Mouse (Mus musculus): ENCODE data around the gene Bach2.
A peak's percentile ranks its signal among the peaks of the same experiment; 100 is the strongest.

Gene Bach2

DNA sequence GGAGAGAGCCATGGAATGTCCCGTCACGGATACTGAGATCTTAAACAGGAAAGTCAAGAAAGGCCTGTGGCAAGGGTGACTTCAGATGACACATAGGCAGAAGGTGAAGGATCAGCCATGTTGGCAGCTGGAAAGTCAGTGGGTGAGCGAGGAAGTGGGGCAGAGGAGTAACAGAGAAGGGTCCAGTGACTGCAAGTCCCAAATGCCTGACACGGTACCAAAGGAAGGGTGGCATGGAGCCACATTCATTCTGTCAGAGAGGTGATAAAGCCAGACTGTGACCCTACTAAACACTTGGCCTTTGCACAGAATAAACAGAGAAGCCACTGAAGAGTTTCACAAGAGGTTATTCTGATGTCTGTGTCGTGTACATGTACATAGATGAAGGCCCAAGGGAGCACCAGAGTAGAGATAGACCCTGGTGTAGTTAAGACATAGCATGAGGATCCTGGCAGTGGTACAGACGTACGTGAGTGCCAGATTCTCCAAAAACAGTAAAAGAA, 267.8 kb downstream of the Bach2 start:
- no peak for DNase-seq

GRCm38 (mm10) chr4:32507041-32507440, 268.4 kb downstream of the Bach2 start:
- no peak for DNase-seq

DNA sequence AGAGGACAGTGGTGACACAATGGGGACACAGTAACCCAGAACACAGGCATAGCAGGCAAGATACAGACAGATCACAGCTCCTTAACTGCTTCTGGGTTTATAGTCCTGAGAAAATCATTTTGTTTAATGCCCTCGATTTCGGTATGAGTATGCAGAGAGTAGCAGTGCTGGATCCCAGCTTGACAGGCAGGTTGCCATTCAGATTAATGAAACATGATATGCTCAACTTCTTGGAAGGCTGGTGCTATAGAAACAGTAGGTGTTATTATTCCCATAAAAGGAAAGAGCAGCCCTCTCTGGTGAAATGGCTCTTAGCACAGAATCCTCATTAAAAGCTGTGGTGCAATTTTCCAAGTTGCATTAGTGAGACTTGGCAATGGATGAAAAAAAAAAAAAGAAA, 270.0 kb downstream of the Bach2 start:
- no peak for DNase-seq

DNA sequence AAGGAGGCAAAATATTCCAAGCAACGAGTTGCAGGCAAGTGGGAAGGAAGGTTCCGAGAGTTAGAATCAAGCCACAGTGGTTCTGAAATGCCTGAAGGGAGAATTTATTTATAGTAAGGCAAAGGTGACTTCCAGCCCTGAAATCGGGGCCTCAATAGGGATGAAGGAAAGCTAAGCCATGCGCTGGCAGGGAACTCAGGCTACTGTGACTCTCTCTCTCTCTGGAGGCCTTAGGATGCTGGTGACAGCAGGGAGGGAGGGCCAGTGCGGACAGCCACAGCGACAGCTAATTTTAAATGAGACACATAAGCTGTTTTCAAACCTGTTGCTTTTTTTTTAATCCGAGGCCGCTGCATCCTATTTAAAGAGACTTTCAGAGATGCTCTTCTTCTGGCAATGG, 270.4 kb downstream of the Bach2 start:
- no peak for DNase-seq

- peak; percentile 60 to 67 for DNase-seq
Observed at GRCm38 (mm10) chr4:32509832-32510612, 271.4 kb downstream of the Bach2 start.

GRCm38 (mm10) chr4:32510940-32511339, 272.3 kb downstream of the Bach2 start:
- no peak for DNase-seq

DNA sequence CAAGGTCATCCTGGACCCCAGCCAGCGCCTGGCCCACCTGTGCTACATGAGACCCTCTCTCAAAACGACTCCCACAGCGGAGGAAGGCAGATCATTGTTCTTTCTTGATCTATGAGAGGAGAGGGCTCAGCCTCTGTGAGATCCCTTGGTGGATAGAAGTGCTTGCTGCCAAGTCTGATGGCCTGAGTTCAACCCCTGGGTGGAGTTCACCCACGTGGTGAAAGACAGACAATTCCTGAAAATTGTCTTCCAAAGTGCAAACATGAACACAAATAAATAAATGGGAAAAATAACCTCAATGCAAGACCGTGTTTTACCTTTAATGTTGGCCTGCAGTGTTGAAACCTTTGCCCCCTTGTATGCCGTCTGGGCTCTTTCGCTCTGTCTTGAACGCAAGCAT, 277.5 kb downstream of the Bach2 start:
- DNase-seq: no peak

GRCm38 (mm10) chr4:32518842-32519578, 280.4 kb downstream of the Bach2 start:
- DNase-seq: no peak

DNA sequence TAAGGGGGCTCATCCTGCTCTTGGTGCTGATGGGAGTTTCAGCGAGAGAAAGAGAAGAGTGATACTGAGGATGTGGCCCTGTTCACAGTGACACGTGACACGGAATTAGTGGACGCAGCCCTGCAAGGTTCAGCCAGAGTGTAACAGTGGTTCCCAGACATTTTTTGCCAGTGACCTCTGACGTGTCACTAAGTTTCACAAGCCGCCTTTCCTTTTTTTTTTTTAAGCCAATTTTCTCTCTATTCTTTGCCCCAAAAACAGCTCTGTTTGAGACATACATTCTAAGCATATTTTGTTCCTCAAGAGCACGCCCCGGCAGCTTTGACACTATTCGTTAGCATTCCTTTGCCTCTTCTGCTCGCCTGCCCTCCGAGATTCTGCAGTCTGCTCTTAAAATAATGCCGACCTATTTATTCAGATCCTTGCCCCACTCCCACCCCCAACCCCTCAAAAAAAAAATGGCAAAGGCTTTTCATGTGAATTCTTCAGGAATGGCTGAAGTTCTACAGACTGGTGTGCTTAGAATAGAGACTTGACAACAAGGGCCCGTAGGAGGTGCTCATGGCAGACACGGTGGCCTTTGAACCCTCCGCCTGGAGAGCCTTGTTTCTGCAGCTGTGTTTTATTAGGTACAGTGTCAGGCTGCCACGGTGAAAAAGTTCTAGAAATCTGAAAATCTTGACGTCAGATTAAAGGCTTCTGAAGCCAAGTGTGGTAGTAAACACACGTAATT, 282.2 kb downstream of the Bach2 start:
- no peak for DNase-seq

GRCm38 (mm10) chr4:32521361-32521740, 282.7 kb downstream of the Bach2 start:
- no peak for DNase-seq

- no peak for DNase-seq
Observed at GRCm38 (mm10) chr4:32522013-32522412, 283.4 kb downstream of the Bach2 start.

DNA sequence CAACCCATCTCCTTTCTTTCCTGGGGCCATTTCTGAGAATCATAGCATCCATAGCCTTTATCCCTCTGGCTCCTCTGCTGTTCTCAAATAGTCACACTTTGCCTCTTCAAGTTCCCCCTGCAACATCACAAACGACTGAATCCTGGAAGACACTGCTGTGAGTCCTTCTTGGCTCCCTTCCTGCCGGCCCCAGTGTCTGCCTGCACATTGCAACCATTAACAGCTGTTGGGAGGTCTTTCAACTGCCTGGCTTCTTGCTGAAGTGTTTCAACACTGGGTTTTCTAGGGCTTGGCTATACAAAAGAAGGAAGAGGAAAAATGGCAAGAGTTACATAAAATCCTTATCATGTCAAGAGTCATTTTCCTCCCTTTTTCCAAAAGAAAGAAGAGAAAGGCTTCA, 285.7 kb downstream of the Bach2 start:
- DNase-seq: no peak

DNA sequence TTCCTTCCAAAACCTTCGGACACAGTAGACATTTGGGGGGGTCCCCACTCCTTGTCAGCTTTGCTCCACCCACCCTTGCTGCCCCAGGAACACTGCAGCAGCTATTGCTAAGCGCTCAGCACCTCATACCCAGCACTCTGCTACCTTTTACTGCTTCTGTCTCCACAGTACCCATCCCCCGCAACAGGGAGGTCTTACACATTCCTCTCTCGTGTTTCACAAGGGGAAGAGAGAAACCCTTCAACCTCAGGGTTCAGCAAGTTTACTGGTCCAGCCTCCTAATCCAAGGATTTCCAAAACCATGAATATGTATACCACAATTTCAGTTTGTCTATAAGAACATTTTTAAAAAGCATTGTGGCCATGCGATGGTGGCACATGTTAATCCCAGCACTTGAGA, 286.4 kb downstream of the Bach2 start:
- no peak for DNase-seq

- no peak for DNase-seq
Observed at GRCm38 (mm10) chr4:32526228-32526836, 287.7 kb downstream of the Bach2 start.

GRCm38 (mm10) chr4:32529443-32529995, 290.9 kb downstream of the Bach2 start:
- no peak for DNase-seq

DNA sequence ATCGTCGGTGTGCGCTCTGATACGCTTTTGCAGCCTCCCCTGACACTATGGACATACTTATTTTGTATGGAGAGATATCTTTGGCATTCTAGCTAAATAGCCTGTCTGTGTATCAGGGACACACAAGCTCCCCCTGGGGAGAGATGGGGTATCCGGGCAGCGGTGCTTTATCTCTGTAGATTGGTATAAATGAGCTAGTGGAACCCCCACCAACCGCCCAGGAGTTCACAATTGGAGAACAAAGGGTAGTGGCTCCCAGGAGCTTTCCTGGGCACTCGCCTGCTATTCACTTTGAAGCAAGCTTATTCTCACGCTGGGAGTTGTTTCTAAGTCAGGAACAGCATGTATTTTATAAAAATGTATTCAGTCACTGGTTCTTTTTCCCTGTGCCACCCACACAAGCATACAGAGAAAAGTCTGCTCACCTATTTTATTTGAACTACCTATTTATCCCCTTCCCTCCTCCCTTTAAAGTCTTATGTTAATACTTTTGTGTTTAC, 291.9 kb downstream of the Bach2 start:
- DNase-seq: peak in 1 of 2 experiments; percentile 20

GRCm38 (mm10) chr4:32530921-32531846, 292.6 kb downstream of the Bach2 start:
- DNase-seq: peak; percentile 31 to 44

GRCm38 (mm10) chr4:32532079-32532478, 293.5 kb downstream of the Bach2 start:
- DNase-seq: no peak

DNA sequence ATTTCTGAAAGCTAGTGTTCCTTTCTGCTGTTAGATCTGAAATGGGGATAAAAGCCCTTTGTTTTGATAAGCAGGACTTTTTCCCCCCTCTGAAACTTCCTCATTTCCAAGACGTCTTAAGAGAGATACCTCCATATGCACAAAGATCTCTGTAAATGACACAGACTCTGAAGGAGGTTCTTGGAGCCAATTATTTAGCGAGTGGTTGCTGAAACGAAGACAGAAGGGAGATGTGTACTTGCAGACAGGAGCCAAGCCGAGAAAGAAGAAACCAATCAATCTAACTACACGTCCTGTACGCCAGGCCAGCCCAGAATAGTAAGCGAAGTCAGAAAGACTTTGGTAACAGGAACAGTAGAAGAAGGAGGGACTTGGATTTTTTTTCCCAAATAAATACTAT, 295.1 kb downstream of the Bach2 start:
- no peak for DNase-seq

- no peak for DNase-seq
Observed at GRCm38 (mm10) chr4:32535626-32536025, 297.0 kb downstream of the Bach2 start.

GRCm38 (mm10) chr4:32536870-32537508, 298.4 kb downstream of the Bach2 start:
- peak; percentile 49 to 60 for DNase-seq

Data from cerebellum, postnatal 36 days (tissue).